In the genomic region with DNA sequence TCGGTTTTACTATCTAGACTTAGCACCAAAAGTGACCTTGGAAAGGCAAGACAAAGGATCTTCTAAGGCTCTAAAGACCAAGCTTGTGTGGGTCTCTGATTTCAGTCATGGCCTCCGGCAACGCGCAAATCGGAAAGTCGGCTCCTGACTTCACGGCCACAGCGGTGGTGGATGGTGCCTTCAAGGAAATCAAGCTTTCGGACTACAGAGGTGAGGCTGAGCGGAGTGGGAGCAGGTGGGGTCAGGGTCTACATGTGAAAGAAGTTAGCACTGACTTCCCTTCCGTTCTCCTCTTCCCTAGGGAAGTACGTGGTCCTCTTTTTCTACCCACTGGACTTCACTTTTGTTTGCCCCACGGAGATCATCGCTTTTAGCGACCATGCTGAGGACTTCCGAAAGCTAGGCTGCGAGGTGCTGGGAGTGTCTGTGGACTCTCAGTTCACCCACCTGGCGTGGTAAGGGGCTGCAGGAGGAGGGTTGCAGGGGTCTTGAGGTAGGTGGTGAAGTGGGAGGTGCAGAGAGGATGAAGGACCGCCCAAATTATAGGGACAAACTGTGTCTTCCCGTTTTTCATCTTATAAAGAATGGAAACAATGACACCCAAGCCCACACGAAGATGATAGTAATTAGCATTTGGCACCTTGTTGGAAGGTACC, we compare ENCODE assay signal across 1 mouse cellular context.
TF ChIP-seq lines count a peak whose summit lies in the region.

No protein-coding gene starts in this region.

TF ChIP-seq in MEL, 35 proteins besides CTCF, POLR2A, EP300 and RAD21:
- no peak for TF ChIP-seq E2F4 (IDR thresholded peaks at IDR 0.05; ENCODE audit: borderline replicate concordance, low read depth, low read length)
- TF ChIP-seq POLR2AphosphoS2 (IDR thresholded peaks at IDR 0.05; ENCODE audit: low read length): no peak
- no peak for TF ChIP-seq HCFC1 (IDR thresholded peaks at IDR 0.05; ENCODE audit: low read depth, low read length)
- TF ChIP-seq ETS1 (IDR thresholded peaks at IDR 0.05; ENCODE audit: low read depth, low read length): 0 out of 2 replicates have a peak, but pooled peaks have one; percentile 3
- 0 out of 2 replicates have a peak, but pooled peaks have one; percentile 13 for TF ChIP-seq CHD1 (IDR thresholded peaks at IDR 0.05; ENCODE audit: low read depth, low read length)
